Mouse (Mus musculus): Measurements from ENCODE around the gene Txnrd2. TPM values are rescaled to one million over a fixed set of nuclear protein-coding genes. Genes with fewer than 3 reads are reported as not detected.

The Txnrd2 gene
- polyA plus RNA-seq, 1 experiment: 21.3 TPM

DNA sequence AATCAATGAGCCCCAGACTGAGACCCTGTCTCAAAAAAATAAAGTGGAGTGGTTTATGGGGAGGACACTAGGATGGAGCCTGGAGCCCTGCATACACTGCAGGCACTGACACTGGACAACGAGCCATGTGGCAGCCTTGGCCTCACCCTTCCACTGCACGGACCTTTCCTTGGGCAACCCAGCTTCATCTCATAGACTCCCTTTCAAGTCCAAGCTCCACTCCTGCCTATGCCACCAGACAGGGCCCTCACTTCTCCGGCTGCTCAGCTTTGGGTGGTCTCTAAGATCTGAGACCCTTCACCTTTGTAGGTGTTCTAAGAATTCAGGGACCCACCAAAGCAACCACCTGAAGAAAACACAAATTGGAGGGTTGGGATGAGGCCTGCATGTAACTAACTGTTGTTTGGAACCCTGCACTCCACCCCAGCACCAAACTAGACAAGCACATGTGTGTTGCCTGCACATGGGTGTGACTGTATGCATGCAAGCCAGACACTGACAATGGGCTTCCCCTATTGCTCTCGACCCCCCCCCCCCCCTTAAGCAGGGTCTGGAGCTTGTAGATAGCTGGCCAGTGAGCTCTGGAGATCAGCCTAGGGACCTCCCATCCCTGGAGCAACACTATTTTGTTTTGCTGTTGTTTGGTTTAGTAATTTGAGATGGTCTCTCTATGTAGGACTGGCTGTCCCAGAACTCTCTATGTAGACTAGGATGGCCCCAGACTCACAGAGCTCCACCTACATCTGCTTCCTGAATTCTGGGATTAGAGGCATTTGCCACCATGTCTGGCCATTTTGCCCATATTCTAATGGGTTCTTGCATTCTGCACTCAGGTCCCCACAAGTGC, 7.2 kb upstream of the Txnrd2 start:
- Histone ChIP-seq H3K4me2 (ENCODE audit: low read depth) (no peak overlapping the region), H3K4me3 (no peak overlapping the region), H3ac (ENCODE audit: control insufficient read depth, insufficient read length) (no peak overlapping the region), H3K36me3 (ENCODE audit: control insufficient read depth, insufficient read depth) (peaks cover 6% of the 10 kb centered on the region), H3K27me3 (ENCODE audit: control insufficient read depth, insufficient read depth, insufficient read length) (no peaks in the 10 kb centered on the region), H3K79me2 (ENCODE audit: control insufficient read depth, insufficient read depth) (peaks cover 14% of the 10 kb centered on the region)
- no peak for TF ChIP-seq SRF (IDR thresholded peaks at IDR 0.05; ENCODE audit: control insufficient read depth, insufficient read length, low read depth)
- no peak for TF ChIP-seq MYOG (IDR thresholded peaks at IDR 0.05; ENCODE audit: control insufficient read depth in 1 of 3, insufficient read depth in 1 of 3, insufficient read length in 2 of 3, low read depth in 2 of 3)
- TF ChIP-seq MAX (IDR thresholded peaks at IDR 0.05; ENCODE audit: low read depth): no peak
- no peak for TF ChIP-seq REST (IDR thresholded peaks at IDR 0.05; ENCODE audit: insufficient read depth, insufficient read length)
- TF ChIP-seq TCF12 (IDR thresholded peaks at IDR 0.05; ENCODE audit: insufficient read depth, poor library complexity, severe bottlenecking): no peak
- TF ChIP-seq USF1 (IDR thresholded peaks at IDR 0.05; ENCODE audit: low read depth): no peak
- TF ChIP-seq CEBPB (IDR thresholded peaks at IDR 0.05; ENCODE audit: insufficient read depth, poor library complexity, severe bottlenecking): no peak
- no peak for TF ChIP-seq POLR2A (IDR thresholded peaks at IDR 0.05; ENCODE audit: insufficient read length, low read depth)
- TF ChIP-seq TCF3 (IDR thresholded peaks at IDR 0.05; ENCODE audit: insufficient read length, low read depth): no peak

- no peak overlapping the region for H3K4me2 ChIP-seq (ENCODE audit: low read depth)
- H3ac ChIP-seq (ENCODE audit: control insufficient read depth, insufficient read length): no peak overlapping the region
- H3K4me3 ChIP-seq: no peak overlapping the region
- no peaks in the 10 kb centered on the region for H3K27me3 ChIP-seq (ENCODE audit: control insufficient read depth, insufficient read depth, insufficient read length)
- peaks cover 15% of the 10 kb centered on the region for H3K79me2 ChIP-seq (ENCODE audit: control insufficient read depth, insufficient read depth)
- peaks cover 4% of the 10 kb centered on the region for H3K36me3 ChIP-seq (ENCODE audit: control insufficient read depth, insufficient read depth)
- no peak for TF ChIP-seq TCF12 (IDR thresholded peaks at IDR 0.05; ENCODE audit: insufficient read depth, poor library complexity, severe bottlenecking)
- TF ChIP-seq USF1 (IDR thresholded peaks at IDR 0.05; ENCODE audit: low read depth): no peak
- TF ChIP-seq E2F4 (IDR thresholded peaks at IDR 0.05; ENCODE audit: insufficient read depth): no peak
- no peak for TF ChIP-seq MAX (IDR thresholded peaks at IDR 0.05; ENCODE audit: low read depth)
- TF ChIP-seq POLR2AphosphoS2 (IDR thresholded peaks at IDR 0.05; ENCODE audit: insufficient read length, low read depth): no peak
Observed at GRCm38 (mm10) chr16:18419603-18420026, 6.6 kb upstream of the Txnrd2 start.

DNA sequence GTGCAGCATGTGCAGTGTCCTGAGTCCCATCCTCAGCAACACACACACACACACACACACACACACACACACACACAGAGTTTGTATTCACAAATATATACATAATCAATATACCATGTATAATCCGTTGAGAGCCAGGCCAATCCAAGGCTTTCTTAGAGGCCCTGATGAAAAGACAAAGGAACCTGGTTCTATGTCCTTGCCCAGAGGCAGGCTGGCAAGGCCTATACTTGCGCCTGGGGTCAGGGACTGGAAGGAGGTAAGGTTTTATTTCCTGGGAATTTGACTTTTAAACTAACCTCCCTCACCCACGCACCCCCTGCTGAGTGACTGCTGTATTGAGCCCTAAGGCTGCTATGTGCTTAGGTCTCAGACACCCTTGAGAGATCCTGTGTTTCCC, 5.6 kb upstream of the Txnrd2 start:
- H3ac ChIP-seq (ENCODE audit: control insufficient read depth, insufficient read length): no peak overlapping the region
- no peak for TF ChIP-seq TCF3 (IDR thresholded peaks at IDR 0.05; ENCODE audit: insufficient read length, low read depth)
- TF ChIP-seq MAX (IDR thresholded peaks at IDR 0.05; ENCODE audit: low read depth): no peak
- no peak for TF ChIP-seq CEBPB (IDR thresholded peaks at IDR 0.05; ENCODE audit: insufficient read depth, poor library complexity, severe bottlenecking)
- TF ChIP-seq MYOG (IDR thresholded peaks at IDR 0.05; ENCODE audit: control insufficient read depth in 1 of 3, insufficient read depth in 1 of 3, insufficient read length in 2 of 3, low read depth in 2 of 3): no peak
- TF ChIP-seq TCF12 (IDR thresholded peaks at IDR 0.05; ENCODE audit: insufficient read depth, poor library complexity, severe bottlenecking): no peak
- TF ChIP-seq POLR2A (IDR thresholded peaks at IDR 0.05; ENCODE audit: insufficient read length, low read depth): no peak
- no peak for TF ChIP-seq REST (IDR thresholded peaks at IDR 0.05; ENCODE audit: insufficient read depth, insufficient read length)
- no peak for TF ChIP-seq USF1 (IDR thresholded peaks at IDR 0.05; ENCODE audit: low read depth)
- no peak for TF ChIP-seq POLR2AphosphoS2 (IDR thresholded peaks at IDR 0.05; ENCODE audit: insufficient read length, low read depth)
- TF ChIP-seq E2F4 (IDR thresholded peaks at IDR 0.05; ENCODE audit: insufficient read depth): no peak
- no peak for TF ChIP-seq MYOD1 (IDR thresholded peaks at IDR 0.05; ENCODE audit: control insufficient read depth in 1 of 3, insufficient read length in 2 of 3, low read depth in 2 of 3)
- TF ChIP-seq SRF (IDR thresholded peaks at IDR 0.05; ENCODE audit: control insufficient read depth, insufficient read length, low read depth): no peak
- H3K4me2 ChIP-seq (ENCODE audit: low read depth): no peak overlapping the region
- no peak overlapping the region for H3K4me3 ChIP-seq
- H3K27me3 ChIP-seq (ENCODE audit: control insufficient read depth, insufficient read depth, insufficient read length): no peaks in the 10 kb centered on the region
- H3K79me2 ChIP-seq (ENCODE audit: control insufficient read depth, insufficient read depth): peaks cover 19% of the 10 kb centered on the region
- no peaks in the 10 kb centered on the region for H3K36me3 ChIP-seq (ENCODE audit: control insufficient read depth, insufficient read depth)

- Histone ChIP-seq H3K4me2 (ENCODE audit: low read depth) (no peak overlapping the region), H3K27me3 (ENCODE audit: control insufficient read depth, insufficient read depth, insufficient read length) (no peaks in the 10 kb centered on the region), H3K79me2 (ENCODE audit: control insufficient read depth, insufficient read depth) (peaks cover 19% of the 10 kb centered on the region), H3K4me3 (no peak overlapping the region), H3K36me3 (ENCODE audit: control insufficient read depth, insufficient read depth) (no peaks in the 10 kb centered on the region), H3ac (ENCODE audit: control insufficient read depth, insufficient read length) (no peak overlapping the region)
- TF ChIP-seq TCF12 (IDR thresholded peaks at IDR 0.05; ENCODE audit: insufficient read depth, poor library complexity, severe bottlenecking) (no peak), MYOD1 (IDR thresholded peaks at IDR 0.05; ENCODE audit: control insufficient read depth in 1 of 3, insufficient read length in 2 of 3, low read depth in 2 of 3) (no peak), TCF3 (IDR thresholded peaks at IDR 0.05; ENCODE audit: insufficient read length, low read depth) (no peak), MAX (IDR thresholded peaks at IDR 0.05; ENCODE audit: low read depth) (no peak), USF1 (IDR thresholded peaks at IDR 0.05; ENCODE audit: low read depth) (no peak), POLR2AphosphoS2 (IDR thresholded peaks at IDR 0.05; ENCODE audit: insufficient read length, low read depth) (no peak), MYOG (IDR thresholded peaks at IDR 0.05; ENCODE audit: control insufficient read depth in 1 of 3, insufficient read depth in 1 of 3, insufficient read length in 2 of 3, low read depth in 2 of 3) (no peak), E2F4 (IDR thresholded peaks at IDR 0.05; ENCODE audit: insufficient read depth) (no peak), CEBPB (IDR thresholded peaks at IDR 0.05; ENCODE audit: insufficient read depth, poor library complexity, severe bottlenecking) (no peak), REST (IDR thresholded peaks at IDR 0.05; ENCODE audit: insufficient read depth, insufficient read length) (no peak), POLR2A (IDR thresholded peaks at IDR 0.05; ENCODE audit: insufficient read length, low read depth) (no peak), SRF (IDR thresholded peaks at IDR 0.05; ENCODE audit: control insufficient read depth, insufficient read length, low read depth) (no peak)
Observed at GRCm38 (mm10) chr16:18423203-18423914, 2.8 kb upstream of the Txnrd2 start.

Data from myocyte (in vitro differentiated cells).